Mouse (Mus musculus) frontal cortex, postnatal 36 days (tissue): ENCODE results near the gene Slc22a12.

Experiments used
- DNase-seq, 2 experiments: peaks; one replicate each; pipeline ENCODE4 v3.0.0; 2022; ENCODE audit warnings: low spot score in 2 of 2

The Slc22a12 gene

GRCm38 (mm10) chr19:6516153-6516552 is 26.7 kb downstream of the Slc22a12 start:
- DNase-seq = no peak

GRCm38 (mm10) chr19:6515448-6515847 is 27.4 kb downstream of the Slc22a12 start:
- DNase-seq = no peak

GRCm38 (mm10) chr19:6514940-6515339 is 27.9 kb downstream of the Slc22a12 start:
- no peak for DNase-seq

- no peak for DNase-seq
Observed at GRCm38 (mm10) chr19:6513389-6514139, 29.3 kb downstream of the Slc22a12 start.

- no peak for DNase-seq
Observed at GRCm38 (mm10) chr19:6510546-6510945, 32.3 kb downstream of the Slc22a12 start.

- DNase-seq = no peak
Observed at GRCm38 (mm10) chr19:6509881-6510280, 33.0 kb downstream of the Slc22a12 start.

GRCm38 (mm10) chr19:6507393-6507792 is 35.4 kb downstream of the Slc22a12 start:
- DNase-seq = peak in 1 of 2 experiments; percentile 82

- DNase-seq = no peak
Observed at GRCm38 (mm10) chr19:6504656-6505045, 38.2 kb downstream of the Slc22a12 start.

GRCm38 (mm10) chr19:6503926-6504655 is 38.7 kb downstream of the Slc22a12 start:
- peak; percentile 74 to 75 for DNase-seq

GRCm38 (mm10) chr19:6502543-6503319 is 40.1 kb downstream of the Slc22a12 start:
- DNase-seq = peak in 1 of 2 experiments; percentile 71

- peak; percentile 80 to 84 for DNase-seq
Observed at GRCm38 (mm10) chr19:6502035-6502541, 40.7 kb downstream of the Slc22a12 start.

GRCm38 (mm10) chr19:6500636-6501025 is 42.2 kb downstream of the Slc22a12 start:
- DNase-seq = no peak

- DNase-seq = no peak
Observed at GRCm38 (mm10) chr19:6499860-6500635, 42.8 kb downstream of the Slc22a12 start.

GRCm38 (mm10) chr19:6498350-6499131 is 44.3 kb downstream of the Slc22a12 start:
- DNase-seq = no peak

- no peak for DNase-seq
Observed at GRCm38 (mm10) chr19:6497803-6498202, 45.0 kb downstream of the Slc22a12 start.

- DNase-seq = peak in 1 of 2 experiments; percentile 70
Observed at GRCm38 (mm10) chr19:6497150-6497801, 45.6 kb downstream of the Slc22a12 start.

GRCm38 (mm10) chr19:6496462-6497149 is 46.2 kb downstream of the Slc22a12 start:
- DNase-seq = no peak

GRCm38 (mm10) chr19:6495714-6496113 is 47.1 kb downstream of the Slc22a12 start:
- no peak for DNase-seq

- DNase-seq = no peak
Observed at GRCm38 (mm10) chr19:6494504-6495170, 48.2 kb downstream of the Slc22a12 start.
